Mouse (Mus musculus) adrenal gland, postnatal 25 days (tissue): ENCODE data around the gene Sdk2. TPM values are rescaled to one million over a fixed set of nuclear protein-coding genes. Genes with fewer than 3 reads are reported as not detected.

Experiments
- DNase-seq: peaks from one replicate; pipeline ENCODE4 v3.0.0; 2021; ENCODE audit warnings: mixed read lengths
- total RNA-seq: library from RNA; stranded (reverse); gene quantifications from 2 replicates; pipeline ENCODE4 v1.2.3, GENCODE M21; 2021

Sdk2 gene
- total RNA-seq, 1 experiment from 2014 or later: 1.5 TPM

DNA sequence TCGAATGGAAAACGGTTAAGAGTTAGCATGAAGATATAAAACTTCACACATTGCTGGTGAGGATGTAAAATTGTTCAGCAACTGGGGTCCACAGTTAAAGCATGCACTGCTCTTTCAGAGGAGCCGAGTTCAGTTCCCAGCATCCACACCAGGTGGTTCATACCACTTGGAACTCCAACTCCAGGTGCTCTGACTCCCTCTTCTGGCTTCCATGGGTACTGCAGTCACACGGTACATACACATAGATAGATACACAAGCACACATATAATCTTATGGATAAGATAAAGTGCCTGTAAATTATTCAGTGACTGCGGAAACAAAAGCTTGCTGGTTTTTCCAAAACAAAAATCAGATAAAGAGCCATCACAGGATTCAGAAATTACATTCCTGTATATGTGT, 19.9 kb downstream of the Sdk2 start:
- no peak for DNase-seq

DNA sequence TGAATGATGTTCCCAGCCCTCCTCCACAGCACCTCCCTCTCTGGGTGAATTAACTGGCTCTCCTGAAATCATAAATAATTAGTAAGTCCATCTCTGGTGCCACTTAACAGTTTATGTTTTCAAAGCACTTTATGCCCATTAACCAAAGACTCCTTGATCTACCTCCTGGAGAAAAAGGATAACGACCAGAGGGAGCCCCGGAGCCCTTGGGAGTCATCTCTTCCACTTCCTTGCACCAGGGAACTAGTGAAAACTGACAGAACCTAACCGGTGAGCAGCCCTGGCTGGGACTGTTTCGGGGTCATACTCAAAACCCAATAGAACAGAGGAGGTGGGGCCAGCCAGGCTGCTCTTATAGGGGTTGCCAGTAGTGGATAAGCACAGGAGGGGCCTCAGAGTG, 22.5 kb downstream of the Sdk2 start:
- no peak for DNase-seq

DNA sequence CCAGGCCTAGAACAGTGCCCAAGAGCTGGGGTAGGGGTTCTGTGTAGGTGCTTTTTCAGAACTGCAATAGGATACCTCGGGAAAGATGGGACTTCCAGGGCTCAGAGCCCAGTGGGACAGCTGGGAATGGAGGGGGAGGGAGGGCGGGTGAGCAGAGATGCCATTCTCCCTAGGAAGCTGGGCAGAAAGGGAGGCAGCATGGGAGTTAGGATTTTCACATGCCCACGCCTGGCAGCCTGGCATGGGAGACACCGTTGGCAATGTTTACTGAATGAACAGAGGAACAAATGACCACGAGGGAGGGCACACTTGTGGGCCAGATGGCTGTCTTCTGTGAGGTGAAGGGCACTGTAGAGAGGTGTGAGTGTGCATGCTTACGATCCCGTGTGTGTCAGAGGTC, 23.3 kb downstream of the Sdk2 start:
- DNase-seq: no peak

DNA sequence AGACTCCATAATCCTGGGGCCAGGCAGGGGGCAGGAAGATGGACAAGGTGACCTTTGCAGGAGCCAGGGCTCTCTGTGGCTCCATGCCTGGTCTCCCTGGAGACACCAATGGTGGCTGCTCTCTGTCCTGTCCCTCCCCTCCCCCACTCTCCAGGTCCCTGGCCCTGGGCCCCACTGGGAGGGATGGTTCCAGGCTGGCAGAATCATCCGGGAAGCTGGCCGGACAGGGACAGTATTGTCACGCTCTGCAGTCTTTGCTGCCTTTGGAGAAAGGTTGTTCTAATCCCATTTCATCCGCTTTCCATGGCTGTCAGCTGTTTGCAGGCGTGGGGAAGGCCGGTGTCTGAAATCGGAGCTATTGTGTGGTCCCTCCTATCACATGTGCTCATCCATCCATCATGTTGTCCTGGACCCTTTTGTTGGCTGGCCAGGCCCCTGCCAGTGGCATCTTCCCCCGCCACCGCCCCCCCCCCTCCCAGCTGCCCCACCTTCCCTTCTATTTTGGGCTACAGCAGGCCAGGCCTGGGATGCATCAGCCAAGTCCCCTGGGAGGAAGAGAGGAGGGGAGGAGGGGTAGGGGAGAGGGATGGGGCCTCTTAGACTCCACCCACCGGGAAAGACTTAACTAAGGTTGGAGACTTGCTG, 26.3 kb downstream of the Sdk2 start:
- DNase-seq: peak; percentile 16

GRCm38 (mm10) chr11:114038036-114038435, 28.8 kb downstream of the Sdk2 start:
- DNase-seq: peak; percentile 51

- no peak for DNase-seq
Observed at GRCm38 (mm10) chr11:114031491-114031890, 35.4 kb downstream of the Sdk2 start.

- no peak for DNase-seq
Observed at GRCm38 (mm10) chr11:114030214-114030613, 36.6 kb downstream of the Sdk2 start.

GRCm38 (mm10) chr11:114028512-114028911, 38.3 kb downstream of the Sdk2 start:
- no peak for DNase-seq

GRCm38 (mm10) chr11:114028021-114028420, 38.8 kb downstream of the Sdk2 start:
- DNase-seq: no peak

DNA sequence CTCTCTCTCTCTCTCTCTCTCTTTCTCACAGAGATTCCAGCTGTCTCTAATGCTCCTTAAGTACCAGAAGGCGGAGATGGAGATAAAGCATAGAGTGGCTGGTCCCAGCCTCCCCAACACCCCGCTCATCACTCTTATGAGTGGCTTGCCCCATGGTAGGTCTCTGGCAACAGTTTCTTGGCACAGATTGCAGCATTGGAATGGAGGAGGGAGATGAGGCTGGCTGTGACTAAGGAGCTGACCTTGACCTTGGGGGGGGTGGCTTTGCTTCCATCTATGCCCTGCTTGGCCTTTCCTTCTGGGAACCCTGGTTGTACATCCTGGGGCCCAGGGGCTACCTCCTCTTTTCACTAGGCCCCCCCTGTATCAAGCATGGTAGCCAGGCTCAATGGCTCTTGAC, 41.8 kb downstream of the Sdk2 start:
- DNase-seq: peak; percentile 58

DNA sequence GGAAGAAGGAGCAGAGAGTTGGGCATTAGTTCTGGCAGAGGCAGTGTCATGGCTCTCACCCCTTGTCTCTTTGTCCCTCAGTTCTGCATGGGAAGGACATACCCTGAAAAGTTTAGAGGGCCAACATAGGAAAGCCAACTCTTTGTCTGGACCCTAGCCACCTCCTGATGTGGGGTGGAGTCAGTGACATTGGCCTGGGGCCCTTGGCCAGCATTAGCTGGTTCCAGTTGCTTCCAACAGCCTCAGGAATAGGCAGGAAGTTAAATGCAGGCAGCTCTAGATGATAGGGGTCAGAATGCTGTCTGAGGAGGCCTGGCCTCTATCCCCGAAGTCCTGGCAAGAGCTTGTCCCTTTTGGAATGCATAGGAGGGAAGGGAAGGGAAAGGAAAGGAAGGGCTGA, 42.9 kb downstream of the Sdk2 start:
- no peak for DNase-seq

DNA sequence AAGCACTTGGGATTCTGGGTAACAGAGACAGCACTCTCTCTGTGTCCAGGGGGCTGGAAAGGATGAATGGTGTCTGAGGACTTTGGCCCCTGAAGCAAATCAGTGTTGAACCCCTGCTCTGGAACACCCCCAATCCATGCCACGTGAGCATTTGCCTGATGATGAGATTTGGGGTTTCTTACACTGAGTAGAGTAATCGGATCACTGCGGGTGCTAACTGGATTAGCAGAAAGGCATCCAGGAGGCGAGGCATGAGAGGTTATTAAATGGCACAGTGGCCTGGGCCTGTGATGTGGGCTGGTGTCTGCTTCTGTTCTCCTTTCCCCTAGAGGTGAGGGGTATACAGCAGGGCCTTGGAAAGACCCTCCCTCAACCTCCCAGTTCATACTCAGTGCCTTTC, 44.7 kb downstream of the Sdk2 start:
- no peak for DNase-seq

- DNase-seq: no peak
Observed at GRCm38 (mm10) chr11:114019087-114019486, 47.8 kb downstream of the Sdk2 start.

DNA sequence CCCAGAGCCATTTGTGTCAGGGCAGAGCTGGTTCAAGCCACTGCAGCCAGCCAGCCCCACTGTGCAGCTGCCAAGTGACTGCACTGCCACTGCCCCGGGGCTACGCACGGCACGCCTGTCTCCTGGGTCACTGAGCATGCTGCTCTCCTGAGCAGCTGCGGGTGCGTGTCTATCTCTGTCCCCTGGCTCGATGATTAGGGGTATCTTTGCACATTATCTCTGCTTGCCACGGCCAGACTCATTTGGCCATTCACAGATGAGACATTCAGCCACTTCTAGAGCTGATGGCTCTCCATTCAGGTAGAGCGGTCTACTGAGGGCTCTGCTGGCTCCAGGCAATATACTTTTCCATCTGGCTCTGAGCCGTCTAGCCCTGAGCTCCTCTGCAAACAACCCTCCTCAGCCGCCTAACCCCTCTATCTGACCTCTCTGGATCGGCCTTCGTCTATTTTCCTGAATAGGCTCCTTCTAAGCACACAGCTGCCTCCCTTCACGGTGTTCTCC, 49.9 kb downstream of the Sdk2 start:
- DNase-seq: peak; percentile 15

- no peak for DNase-seq
Observed at GRCm38 (mm10) chr11:114016108-114016888, 50.5 kb downstream of the Sdk2 start.

GRCm38 (mm10) chr11:114011523-114011922, 55.3 kb downstream of the Sdk2 start:
- DNase-seq: no peak

DNA sequence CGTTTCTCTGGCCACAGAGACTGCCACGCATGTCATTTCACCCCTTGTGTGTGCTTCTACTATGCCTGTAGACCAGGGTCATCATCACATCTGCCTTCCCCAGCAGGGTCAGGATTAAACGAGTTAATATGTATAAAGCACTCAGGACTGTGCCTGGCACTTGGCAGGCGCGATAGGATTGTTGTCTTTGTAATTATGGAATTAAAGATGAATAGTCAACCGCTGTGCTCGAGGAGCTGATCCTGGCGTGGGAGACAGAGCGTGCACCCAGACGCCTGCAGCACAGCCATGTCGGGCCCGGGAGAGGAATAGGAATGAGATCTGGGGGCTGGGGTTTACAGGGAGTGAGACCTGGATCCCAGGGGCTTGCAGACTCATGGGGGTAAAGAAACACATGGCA, 61.0 kb downstream of the Sdk2 start:
- no peak for DNase-seq

- no peak for DNase-seq
Observed at GRCm38 (mm10) chr11:114004651-114005050, 62.2 kb downstream of the Sdk2 start.

- DNase-seq: no peak
Observed at GRCm38 (mm10) chr11:114003195-114003594, 63.7 kb downstream of the Sdk2 start.

DNA sequence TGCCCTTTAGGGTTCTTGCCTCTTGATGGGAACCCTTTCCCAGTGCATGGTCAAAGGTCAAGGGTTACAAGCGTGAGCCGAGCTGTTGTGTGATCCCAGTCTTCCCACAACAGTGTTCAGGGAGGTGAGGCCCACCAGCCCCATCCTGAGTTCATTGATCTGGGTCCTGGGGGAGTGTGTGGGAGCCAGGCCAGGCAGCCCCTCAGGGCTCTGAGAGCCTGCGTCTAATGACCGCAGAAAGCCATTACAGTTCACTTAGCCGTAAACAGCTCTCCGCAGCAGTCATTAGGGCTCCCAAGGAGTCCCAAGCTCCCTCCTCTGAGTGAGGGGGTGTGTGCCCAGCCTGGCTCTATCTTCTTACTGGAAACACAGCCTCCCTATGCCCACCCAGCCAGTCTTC, 66.8 kb downstream of the Sdk2 start:
- no peak for DNase-seq

- no peak for DNase-seq
Observed at GRCm38 (mm10) chr11:113998702-113999101, 68.1 kb downstream of the Sdk2 start.

- no peak for DNase-seq
Observed at GRCm38 (mm10) chr11:113993921-113994320, 72.9 kb downstream of the Sdk2 start.

DNA sequence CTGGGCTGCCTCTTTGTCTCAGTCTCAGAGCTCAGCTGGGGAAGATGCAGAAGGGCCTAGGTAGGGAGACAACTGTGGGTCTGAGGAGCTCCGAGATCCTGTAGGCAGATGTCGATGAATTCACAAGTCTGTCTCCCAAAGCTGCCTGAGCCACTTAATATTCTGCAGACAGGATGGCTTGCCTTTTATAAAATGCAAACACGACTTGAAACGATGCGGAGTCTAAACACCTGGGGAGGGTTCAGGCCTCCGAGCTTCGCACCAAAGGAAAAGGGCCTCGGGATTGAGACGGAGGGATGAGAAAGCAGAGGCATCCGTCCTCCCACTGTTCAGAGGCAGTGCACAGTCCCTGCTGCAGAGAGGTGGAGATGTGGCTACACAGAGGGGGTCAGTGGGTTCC, 74.0 kb downstream of the Sdk2 start:
- no peak for DNase-seq

- no peak for DNase-seq
Observed at GRCm38 (mm10) chr11:113991886-113992285, 75.0 kb downstream of the Sdk2 start.
